Mouse (Mus musculus) G1E (cell line): ENCODE measurements around the gene Izumo2. TPM values are rescaled to one million over a fixed set of nuclear protein-coding genes. Genes with fewer than 3 reads are reported as not detected.

Experiments used
- ATAC-seq: 2 replicates; pipeline ENCODE4 v1.8.0; 2016; ENCODE audit warnings: mild to moderate bottlenecking; ENCODE audit not compliant: insufficient number of reproducible peaks, poor library complexity, low FRiP score, severe bottlenecking; ENCODE audit errors: extremely low read depth
- DNase-seq: peaks from one replicate; pipeline ENCODE4 v3.0.0; 2012; ENCODE audit warnings: low spot score
- H3K27me3 ChIP-seq: 2 replicates; pipeline ENCODE4 v1.6.1; 2012; ENCODE audit warnings: mild to moderate bottlenecking, low read length, inconsistent platforms; ENCODE audit not compliant: insufficient read depth
- H3K36me3 ChIP-seq: replicated peaks from 2 replicates; pipeline ENCODE3; 2012; ENCODE audit warnings: mild to moderate bottlenecking, inconsistent platforms
- H3K4me1 ChIP-seq: 2 replicates; pipeline ENCODE4 v1.6.1; 2012; ENCODE audit warnings: low read depth, low read length, inconsistent platforms, mixed read lengths; ENCODE audit not compliant: insufficient read depth
- H3K4me3 ChIP-seq: 2 replicates; pipeline ENCODE4 v1.5.1; 2012; ENCODE audit warnings: low read depth, mild to moderate bottlenecking, inconsistent platforms, low read length, moderate library complexity, mixed read lengths
- H3K9me3 ChIP-seq: replicated peaks from 2 replicates; pipeline ENCODE4 v1.6.1; 2012; ENCODE audit warnings: inconsistent platforms
- CTCF ChIP-seq: IDR thresholded peaks from 2 replicates; pipeline ENCODE4 v1.5.1; 2012; ENCODE audit warnings: low read depth, low read length, inconsistent platforms, mixed read lengths
- GATA1 ChIP-seq: IDR thresholded peaks from 2 replicates; pipeline ENCODE4 v1.6.1; 2012; ENCODE audit warnings: borderline replicate concordance, low read length, inconsistent platforms, mixed read lengths
- GATA2 ChIP-seq: IDR thresholded peaks from 2 replicates; pipeline ENCODE4 v1.6.1; 2012; ENCODE audit warnings: low read depth, low read length, inconsistent platforms, borderline replicate concordance
- POLR2AphosphoS5 ChIP-seq: IDR thresholded peaks from 2 replicates; pipeline ENCODE4 v1.6.1; 2012; ENCODE audit warnings: low read depth, low read length, inconsistent platforms; ENCODE audit not compliant: insufficient replicate concordance
- TAL1 ChIP-seq: conservative IDR thresholded peaks from 2 replicates; pipeline ENCODE4 v1.6.1; 2012; ENCODE audit warnings: low read depth, low read length, inconsistent platforms, mixed read lengths
- polyA plus RNA-seq: library from polyadenylated mRNA; stranded (reverse); fragments of >175 nt; gene quantifications from 2 replicates; pipeline ENCODE4 v1.2.3, GENCODE M21; 2012
- total RNA-seq, 2 experiments: library from RNA; stranded (forward) in 1 of 2; stranded (reverse) in 1 of 2; fragments of 200-1000 nt in 1 of 2; fragments of >200 nt in 1 of 2; fragmentation: Nextera tagmentation in 1 of 2; gene quantifications; 2 replicates each; pipeline ENCODE4 v1.2.3; 2014 to 2017

The Izumo2 gene
- total and polyA plus RNA-seq, 3 experiments: not detected

DNA sequence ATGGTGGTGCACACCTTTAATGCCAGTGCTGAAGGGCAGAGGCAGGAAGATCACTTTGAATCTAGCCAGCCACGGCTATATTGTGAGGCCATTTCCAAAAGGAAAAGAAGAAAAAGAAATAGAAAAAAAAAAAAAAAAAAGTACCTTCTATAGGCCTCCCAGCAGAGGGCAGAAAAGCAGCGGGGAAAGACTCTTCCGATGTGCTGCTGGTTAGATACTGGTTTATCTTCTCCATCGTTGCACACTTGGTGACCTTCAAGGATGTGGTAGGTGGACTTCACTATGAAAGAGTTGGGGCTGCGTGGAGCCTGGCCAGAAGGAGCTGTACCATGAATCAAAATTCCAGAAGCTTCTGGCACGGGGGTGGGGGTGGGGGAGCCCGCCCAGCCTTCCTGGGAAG is 15.8 kb downstream of the Izumo2 start:
- ATAC-seq (no peak), DNase-seq (no peak)
- TF ChIP-seq TAL1 (no peak), GATA1 (no peak), POLR2AphosphoS5 (no peak), CTCF (no peak), GATA2 (no peak)

DNA sequence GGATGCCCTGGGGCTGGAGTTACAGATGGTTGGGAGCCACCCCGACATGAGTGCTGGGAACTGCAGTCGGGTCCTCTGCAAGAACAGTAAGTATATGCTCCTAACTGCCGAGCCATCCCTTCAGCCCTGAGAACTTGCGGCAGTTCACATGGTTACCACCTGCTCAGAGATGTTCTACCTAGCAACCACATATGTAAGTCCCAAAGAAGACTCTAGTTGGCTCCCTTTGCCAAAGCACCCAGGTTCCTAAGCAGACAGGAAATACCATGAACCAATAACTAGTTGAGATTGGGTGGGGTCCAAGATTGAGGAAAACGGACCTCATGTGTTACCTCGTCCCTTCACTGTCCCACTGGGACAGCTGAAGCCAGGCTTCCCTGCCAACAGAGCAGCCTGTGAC is 17.8 kb downstream of the Izumo2 start:
- Histone ChIP-seq H3K27me3 (peaks cover 17% of the 10 kb centered on the region), H3K4me3 (no peak overlapping the region), H3K4me1 (peaks cover 2% of the 10 kb centered on the region; the same call in 1 of the 2 replicates), H3K36me3 (no peaks in the 10 kb centered on the region), H3K9me3 (no peaks in the 10 kb centered on the region)
- ATAC-seq (no peak), DNase-seq (no peak)
- TF ChIP-seq GATA2 (no peak), GATA1 (no peak), CTCF (no peak), TAL1 (no peak), POLR2AphosphoS5 (no peak)

More for the DNA sequence above, 15.8 kb downstream of the Izumo2 start:
- Histone ChIP-seq H3K36me3 (no peaks in the 10 kb centered on the region), H3K27me3 (peaks cover 17% of the 10 kb centered on the region), H3K4me1 (peaks cover 2% of the 10 kb centered on the region; the same call in 1 of the 2 replicates), H3K4me3 (no peak overlapping the region), H3K9me3 (no peaks in the 10 kb centered on the region)

DNA sequence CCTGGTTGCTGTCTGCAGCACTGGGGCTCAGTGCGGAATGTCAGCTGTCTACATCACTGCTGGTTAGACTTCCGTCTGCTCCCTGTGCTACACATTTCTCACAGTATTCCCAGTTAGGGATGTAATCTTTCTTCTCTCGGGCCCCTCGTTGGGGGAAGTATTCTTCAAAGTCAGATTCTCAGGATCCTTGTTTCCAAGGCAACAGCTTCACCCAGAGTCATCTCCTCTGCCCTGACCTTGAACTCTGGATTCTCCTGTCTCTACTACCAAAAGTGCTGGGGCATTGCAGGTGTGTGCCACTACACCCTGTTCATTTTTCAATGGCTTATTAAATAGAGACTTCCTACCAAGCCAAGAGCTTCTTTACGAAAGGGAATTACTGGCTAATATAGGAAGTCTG is 18.6 kb downstream of the Izumo2 start:
- Histone ChIP-seq H3K36me3 (peaks cover 4% of the 10 kb centered on the region), H3K9me3 (no peaks in the 10 kb centered on the region), H3K4me1 (peaks cover 2% of the 10 kb centered on the region; the same call in 1 of the 2 replicates), H3K4me3 (no peak overlapping the region), H3K27me3 (peaks cover 17% of the 10 kb centered on the region)
- ATAC-seq (no peak), DNase-seq (no peak)
- TF ChIP-seq GATA1 (no peak), GATA2 (no peak), TAL1 (no peak), POLR2AphosphoS5 (no peak), CTCF (no peak)

DNA sequence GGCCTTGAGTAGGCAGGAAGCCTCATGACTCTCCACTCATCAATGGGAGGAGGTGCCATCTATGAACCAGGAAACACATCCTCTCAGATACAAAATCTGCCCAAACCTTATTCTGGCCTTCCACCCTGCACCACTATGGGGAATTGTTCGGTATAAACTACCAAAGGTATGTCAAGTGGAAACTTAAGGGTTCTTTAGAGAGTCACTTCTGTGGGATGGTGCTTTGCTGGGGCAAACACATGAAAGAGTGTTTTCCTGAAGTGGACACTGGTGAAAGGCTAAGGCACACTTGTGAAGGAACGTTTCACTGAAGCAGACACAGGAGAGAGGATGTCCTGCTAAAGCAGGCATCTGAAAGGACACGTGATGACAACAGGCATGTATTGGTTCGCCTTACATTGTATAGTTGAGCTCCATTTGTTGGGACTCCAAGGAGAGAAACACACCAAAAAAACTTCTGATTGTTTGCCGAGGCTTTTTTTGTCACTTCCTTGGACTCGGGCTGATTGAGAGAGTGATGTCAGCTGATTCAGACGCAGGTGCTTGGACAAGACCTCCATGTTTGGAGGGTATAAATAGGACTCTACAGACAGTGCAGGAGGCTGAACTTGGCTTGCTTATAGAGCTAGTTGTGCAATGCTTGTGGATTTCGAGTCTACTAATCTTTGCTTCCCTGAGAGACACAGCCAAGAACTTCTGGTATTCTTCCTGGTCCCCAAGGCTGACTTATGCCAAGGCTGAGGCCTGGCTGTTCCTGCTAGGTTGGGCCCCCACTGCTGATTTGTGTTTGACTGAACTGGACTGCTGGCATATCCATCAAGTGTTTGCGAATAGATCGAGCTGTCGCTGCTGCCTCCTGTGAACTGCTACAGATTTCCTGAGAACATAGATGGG is 19.8 kb downstream of the Izumo2 start:
- peaks cover 17% of the 10 kb centered on the region for H3K27me3 ChIP-seq
- TF ChIP-seq CTCF (no peak), GATA2 (no peak), TAL1 (no peak), GATA1 (no peak)
- H3K4me1 ChIP-seq: peaks cover 2% of the 10 kb centered on the region; the same call in 1 of the 2 replicates
- no peak for DNase-seq
- peaks cover 16% of the 10 kb centered on the region for H3K36me3 ChIP-seq
- no peak for ATAC-seq
- no peaks in the 10 kb centered on the region for H3K9me3 ChIP-seq
- H3K4me3 ChIP-seq: no peak overlapping the region

DNA sequence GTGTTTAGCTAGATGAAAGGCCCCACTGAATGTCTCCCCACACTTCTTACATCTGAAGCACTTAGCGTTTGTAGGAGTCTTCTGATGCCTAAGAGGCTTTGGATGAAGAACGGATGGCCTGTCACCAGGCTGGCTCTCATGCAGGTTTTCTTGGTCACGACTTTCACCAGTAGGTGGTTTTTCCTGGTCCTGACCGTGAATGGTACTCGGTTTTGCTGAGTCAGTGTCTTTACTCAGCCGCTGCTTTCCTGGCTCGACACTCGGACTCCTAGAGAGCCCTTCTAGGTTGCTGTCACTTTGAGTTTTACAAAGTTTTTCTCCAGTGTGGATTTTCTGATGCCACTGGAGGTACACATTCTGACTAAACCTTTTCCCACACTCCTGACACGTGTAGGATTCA is 25.2 kb downstream of the Izumo2 start:
- H3K4me1 ChIP-seq: no peaks in the 10 kb centered on the region
- TF ChIP-seq GATA1 (no peak), CTCF (no peak), GATA2 (no peak), TAL1 (no peak), POLR2AphosphoS5 (no peak)
- H3K4me3 ChIP-seq: no peak overlapping the region
- DNase-seq (no peak), ATAC-seq (no peak)
- peaks cover 59% of the 10 kb centered on the region for H3K36me3 ChIP-seq
- H3K27me3 ChIP-seq: no peaks in the 10 kb centered on the region
- H3K9me3 ChIP-seq: no peaks in the 10 kb centered on the region

DNA sequence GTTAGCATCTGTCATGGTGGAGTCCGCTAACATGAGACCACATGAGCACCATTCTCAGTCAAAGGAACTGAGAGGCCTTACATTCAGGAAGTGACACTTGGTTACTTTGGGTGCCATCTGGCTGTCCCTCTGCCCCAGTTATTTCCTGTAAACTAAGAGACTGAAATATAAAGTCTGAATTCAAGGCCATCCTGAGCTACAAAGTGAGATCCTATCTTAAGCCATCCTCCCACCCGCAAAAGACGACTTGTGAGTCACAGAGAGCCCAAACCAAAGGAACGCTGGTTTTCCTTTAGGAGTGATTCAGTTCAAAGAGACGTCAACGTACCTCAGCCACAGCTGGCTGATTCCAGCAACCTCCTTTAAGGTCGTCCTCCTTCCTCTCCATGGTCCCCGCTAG is 32.8 kb downstream of the Izumo2 start:
- ATAC-seq: no peak
- Histone ChIP-seq H3K4me3 (no peak overlapping the region), H3K4me1 (peaks cover 7% of the 10 kb centered on the region), H3K9me3 (peaks cover 2% of the 10 kb centered on the region; the same call in 1 of the 2 replicates), H3K36me3 (peaks cover 47% of the 10 kb centered on the region), H3K27me3 (no peaks in the 10 kb centered on the region)
- DNase-seq: no peak
- TF ChIP-seq GATA2 (no peak), GATA1 (no peak), TAL1 (no peak), CTCF (no peak), POLR2AphosphoS5 (no peak)
